Mouse (Mus musculus): ENCODE results near the gene Cst13.
"Not testable (repeated sequence)": the region's sequence is repeated elsewhere in the genome, so short reads cannot be mapped to it uniquely, and the experiment has no call there.

The Cst13 gene

GRCm38 (mm10) chr2:148819909-148820308 is at the start of gene Cst13:
Gene Cst13, plus strand, starts transcription at chr2:148820081.
- no peak for DNase-seq

DNA sequence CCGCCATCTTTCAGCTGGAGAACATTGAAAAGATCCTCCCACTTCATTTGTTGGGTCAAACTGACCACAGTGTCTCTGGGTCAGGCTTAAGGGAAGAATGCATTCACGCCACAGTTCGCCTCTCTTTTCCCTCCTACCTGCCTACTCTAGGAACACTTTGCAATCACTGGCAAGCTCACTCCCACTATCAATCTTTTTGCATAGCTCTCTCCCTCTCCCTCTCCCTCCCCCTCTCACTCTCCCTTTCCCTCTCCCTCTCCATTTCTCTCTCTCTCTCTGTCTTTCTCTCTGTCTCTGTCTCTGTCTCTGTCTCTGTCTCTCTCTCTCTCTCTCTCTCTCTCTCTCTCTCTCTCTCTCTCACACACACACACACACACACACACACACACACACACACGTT is 48.5 kb upstream of the Cst13 start, which contains the start of gene Cst11:
Gene Cst11 (minus strand): TSS at position 101 of the 400 bp plus-strand sequence.
- not testable (repeated sequence) for DNase-seq

DNA sequence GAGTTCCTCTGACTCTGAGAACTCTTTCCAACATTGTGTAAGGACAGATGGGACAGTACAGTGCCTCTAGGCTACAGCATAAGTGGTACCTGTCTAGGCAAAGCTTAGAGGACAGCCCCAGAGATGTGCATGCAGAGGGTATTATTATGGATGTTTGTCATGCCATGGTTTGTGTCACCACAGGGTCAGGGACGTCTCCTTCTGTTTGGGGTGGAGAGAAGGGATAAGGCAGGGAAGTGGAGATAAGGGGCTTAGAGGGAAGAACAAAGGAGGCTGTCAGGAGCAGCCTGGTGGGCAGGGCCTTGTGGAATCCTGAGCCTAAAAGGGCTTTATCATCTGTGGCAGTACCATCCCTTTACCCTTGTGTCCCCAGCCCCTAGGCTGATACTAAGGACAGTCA is 38.2 kb upstream of the Cst13 start, which contains the start of gene 8030411F24Rik:
Gene 8030411F24Rik (plus strand): TSS at position 301 of the 400 bp plus-strand sequence.
- no peak for DNase-seq

DNA sequence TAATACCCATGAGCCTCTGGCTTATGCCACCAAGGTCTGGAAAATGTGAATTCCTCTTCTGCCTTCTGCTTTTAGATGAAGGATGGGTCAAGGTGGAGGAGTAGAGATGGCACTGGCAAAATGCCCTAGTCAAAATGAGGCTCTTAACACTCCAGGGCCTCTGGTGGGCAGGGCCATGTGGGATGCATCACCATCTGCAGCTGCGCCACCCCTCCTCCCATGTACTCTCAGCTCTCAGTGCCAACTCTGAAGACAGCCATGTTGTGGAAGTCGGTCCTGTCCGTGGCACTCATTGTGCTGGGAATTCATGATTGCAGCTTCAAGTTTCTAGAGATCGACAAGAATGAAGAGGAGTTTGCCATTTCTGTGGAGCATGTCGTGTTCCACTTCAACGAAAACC is 30.7 kb upstream of the Cst13 start, which contains the start of gene Cst12:
Gene Cst12 (plus strand): TSS at position 220 of the 400 bp plus-strand sequence.
- no peak for DNase-seq

DNA sequence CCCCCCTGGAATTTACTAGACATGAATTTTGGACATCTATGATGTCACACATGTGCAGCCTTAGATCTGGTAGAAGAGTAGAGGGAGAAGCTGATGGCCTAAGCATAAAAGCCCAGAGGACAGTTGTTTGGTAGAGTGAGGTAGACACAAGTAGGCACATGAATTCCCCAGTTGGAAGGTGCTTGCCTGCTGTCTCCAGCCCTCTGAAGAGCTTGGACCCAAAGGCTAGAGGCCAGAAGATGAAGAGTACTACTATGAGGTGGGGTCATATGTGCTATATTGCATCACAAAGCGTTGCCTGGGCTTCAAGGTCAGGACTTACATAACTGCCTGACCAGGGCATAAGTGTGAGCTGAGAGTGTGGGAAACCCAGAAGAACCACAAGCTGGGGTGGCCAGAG is 21.4 kb upstream of the Cst13 start, which contains the start of gene Cst8:
Gene Cst8 (plus strand): TSS at position 301 of the 400 bp plus-strand sequence.
- DNase-seq = no peak

DNA sequence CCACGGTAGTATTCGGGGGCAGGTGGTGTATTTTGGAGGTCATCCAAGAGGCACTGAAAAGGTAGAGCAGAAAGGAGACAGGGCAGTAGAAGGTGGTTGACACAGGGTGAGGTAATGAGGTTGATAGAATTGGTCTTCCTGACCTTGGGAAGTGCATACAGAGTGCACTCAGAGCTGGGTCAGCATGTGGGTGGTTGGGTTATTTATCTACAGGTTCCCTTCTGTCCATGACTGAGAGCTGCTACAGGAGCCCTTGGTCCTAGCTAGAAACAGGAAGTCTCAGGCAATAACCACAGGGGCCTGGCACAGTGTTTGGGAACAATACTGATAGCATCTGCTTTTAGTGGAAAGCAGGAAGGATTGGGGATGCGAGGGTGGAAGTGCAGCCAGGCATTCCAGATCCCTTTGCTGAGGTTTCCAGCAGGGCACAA is 18.4 kb upstream of the Cst13 start:
- peak; percentile 68 for DNase-seq

GRCm38 (mm10) chr2:148806696-148807095 is 13.2 kb upstream of the Cst13 start:
- no peak for DNase-seq

DNA sequence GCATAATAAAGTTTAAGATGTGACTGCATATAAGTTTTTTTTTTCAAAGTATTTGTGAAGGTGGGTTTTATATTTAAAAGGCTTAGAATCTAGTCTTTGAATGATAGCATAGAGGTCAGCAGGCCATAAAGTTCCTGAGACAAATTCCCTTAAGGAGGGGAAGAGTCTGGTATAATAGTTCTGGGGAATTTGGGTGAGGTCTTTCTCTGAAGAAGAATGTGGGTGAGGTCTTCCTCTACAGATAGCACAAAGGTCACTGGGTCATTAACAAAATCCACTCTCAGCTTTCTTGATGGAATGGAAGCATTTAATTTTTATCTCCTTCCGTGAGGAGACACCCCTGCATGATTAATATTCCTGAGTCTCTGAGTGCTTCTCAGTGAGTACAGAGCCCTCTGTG is 6.1 kb downstream of the Cst13 start:
- DNase-seq = no peak

- DNase-seq = no peak
Measured at GRCm38 (mm10) chr2:148834912-148835311, 15.0 kb downstream of the Cst13 start, which contains the start of gene Cst9. Gene Cst9, plus strand, starts transcription at chr2:148835147.

- DNase-seq = no peak
Measured at GRCm38 (mm10) chr2:148838075-148838777, 18.3 kb downstream of the Cst13 start.

DNA sequence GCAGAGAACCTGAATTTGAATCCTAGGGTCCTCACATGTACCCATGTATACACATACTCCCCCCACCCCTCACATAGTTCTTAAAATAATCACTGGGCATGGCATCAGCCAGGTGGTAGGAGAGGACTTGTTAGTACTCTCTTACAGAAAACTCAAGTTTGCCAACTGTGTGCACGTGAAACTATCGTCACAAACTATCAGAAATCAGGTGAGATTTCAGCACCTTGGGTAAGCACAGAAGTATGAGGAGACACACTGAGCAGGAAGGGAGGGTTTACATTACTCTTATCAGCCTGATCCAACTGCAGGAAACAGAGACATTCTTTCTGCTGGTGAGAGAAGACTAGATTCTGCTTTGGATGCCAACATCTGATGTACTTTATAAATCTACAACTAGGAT is 19.3 kb downstream of the Cst13 start:
- no peak for DNase-seq

- DNase-seq = peak; percentile 66
Measured at GRCm38 (mm10) chr2:148851116-148851906, 31.4 kb downstream of the Cst13 start.

GRCm38 (mm10) chr2:148856630-148857400 is 36.9 kb downstream of the Cst13 start:
- no peak for DNase-seq

DNA sequence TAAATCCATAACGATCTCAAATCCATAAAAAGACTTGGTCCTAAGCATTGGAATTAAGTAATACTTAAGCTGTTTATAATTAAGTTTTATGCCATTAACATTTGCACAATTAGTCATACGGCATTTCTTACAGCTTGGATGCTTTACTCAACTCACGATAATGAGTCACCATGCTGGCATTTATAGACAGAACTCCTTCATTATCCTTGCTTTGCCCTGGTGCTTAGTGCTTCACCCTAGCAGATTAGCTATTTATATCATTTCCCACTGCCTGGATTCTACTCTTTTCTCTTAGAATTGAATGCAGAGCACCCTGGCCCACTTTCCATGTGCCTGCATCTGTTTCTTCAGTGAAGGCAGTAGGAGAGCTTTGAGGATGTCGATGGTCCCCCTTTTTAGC is 37.6 kb downstream of the Cst13 start:
- DNase-seq = no peak

DNA sequence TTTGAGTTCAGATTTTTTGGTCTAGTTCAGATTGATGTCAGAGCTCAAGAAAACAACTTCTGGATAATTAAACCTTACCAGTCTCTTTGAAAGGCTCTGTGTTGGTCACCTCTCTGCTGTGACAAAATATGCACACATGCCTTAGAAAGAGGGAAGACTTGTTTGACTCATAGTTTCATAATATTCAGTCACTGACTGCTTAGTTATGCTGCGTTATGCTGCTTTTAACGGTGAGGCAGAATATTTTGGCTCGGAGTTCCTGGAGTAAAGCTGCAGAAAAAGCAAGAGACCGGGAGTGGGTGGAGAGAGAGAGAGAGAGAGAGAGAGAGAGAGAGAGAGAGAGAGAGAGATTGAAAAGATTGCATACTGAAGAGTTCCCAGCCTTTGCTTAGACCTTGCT is 41.1 kb downstream of the Cst13 start:
- no peak for DNase-seq

DNA sequence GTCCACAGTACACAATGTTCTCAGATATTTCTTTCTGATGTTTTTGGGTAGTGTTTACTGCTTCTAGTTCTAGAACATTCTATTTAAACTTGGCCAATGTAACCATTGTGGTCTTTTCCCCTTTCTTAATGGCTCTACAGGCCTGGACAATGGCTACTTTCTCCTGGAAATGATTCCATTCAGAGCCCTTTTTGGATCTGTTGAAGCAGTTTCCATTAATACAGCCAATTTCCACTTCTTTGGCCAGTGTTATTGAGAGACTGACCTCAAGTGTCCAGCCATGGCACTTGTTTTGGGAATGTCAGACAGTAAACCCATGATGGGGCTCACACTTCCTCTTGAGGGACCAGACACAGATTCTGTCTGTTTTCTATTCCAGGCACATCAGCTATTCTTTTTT is 41.8 kb downstream of the Cst13 start:
- no peak for DNase-seq

DNA sequence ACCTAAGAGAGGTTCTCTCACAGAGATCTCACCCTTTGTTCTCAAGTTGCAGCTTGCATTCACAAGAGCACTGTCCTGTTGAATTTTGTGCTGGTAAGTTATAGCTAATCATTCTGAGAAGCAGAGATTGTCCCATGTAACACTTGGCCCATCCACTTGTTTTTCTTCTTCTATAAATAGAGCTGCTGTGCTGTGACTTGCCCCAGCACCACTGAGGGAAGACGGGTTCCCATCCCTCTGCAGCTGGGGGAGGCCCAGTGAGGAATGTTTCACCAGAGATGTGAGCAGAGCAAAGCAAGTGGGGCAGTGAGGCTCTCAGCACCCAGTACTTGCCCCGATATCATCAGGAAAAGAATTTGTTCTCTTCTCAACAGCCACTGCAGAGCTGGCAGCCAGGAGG is 45.1 kb downstream of the Cst13 start, which contains the start of gene 9230104L09Rik:
Gene 9230104L09Rik (minus strand): TSS at position 73 of the 400 bp plus-strand sequence.
- no peak for DNase-seq

GRCm38 (mm10) chr2:148868959-148869358 is 49.1 kb downstream of the Cst13 start:
- no peak for DNase-seq

DNA sequence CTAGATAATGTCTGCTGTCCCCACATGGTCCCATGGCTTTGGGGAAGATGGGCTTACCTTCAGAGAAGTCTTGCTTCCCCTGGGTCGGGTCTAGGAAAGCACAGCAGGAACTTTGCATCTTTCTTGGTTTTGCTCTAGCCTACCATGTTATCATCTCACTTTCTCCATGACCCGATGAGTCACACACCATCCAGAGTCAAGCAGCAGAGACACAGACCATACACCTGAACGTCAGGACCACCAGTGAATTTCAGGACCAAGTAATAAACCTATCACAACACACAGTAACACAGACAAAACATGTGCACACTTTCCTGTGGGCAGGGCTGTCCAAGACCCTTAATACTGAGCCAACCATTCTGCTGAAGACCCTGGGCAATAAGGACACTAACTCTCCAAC is 50.6 kb downstream of the Cst13 start:
- no peak for DNase-seq

- no peak for DNase-seq
Measured at GRCm38 (mm10) chr2:148872860-148873259, 53.0 kb downstream of the Cst13 start.

- no peak for DNase-seq
Measured at GRCm38 (mm10) chr2:148874224-148874616, 54.3 kb downstream of the Cst13 start.

- peak; percentile 20 for DNase-seq
Measured at GRCm38 (mm10) chr2:148874617-148875334, 54.9 kb downstream of the Cst13 start.

Data from cerebellum, adult 11 months (tissue).